ENCODE assay signal across 11 mouse cellular contexts in the genomic region with DNA sequence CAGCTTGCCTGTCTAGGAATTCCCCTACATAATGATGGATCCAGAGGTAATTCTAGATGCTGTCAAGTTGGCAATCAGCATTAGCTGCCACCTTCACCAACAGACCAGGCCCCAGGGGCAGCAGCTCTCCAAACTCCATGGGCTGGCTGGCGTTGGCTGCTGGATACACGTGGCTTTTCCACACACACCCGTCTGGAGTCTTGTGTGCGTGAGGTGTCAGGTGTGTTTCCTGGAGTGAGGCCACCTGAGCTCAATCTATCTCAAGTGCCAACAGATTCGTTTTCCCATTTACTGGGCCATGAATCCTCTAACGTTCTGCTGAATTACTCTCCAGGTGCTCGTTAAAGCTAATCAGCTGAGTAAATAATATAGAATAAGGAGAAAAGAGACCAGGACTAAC.
DNase-seq lines count a peak whose midpoint lies in the region; ATAC-seq and TF ChIP-seq lines count a peak whose summit lies in the region.
"Had no signal": no experiment of that assay in that cellular context is flagged by ENCODE, and none has a peak within 500 bp of the region (broad histone marks: within the 10 kb centered on the region; RNA-seq: fewer than 3 reads in every experiment).

No protein-coding gene starts in this region.

- no peak for TF ChIP-seq CTCF in left cerebral cortex, adult 2 months (IDR thresholded peaks at IDR 0.05)

- no peak overlapping the region for H3K9ac ChIP-seq in hindbrain, embryonic 15.5 days
- H3K9ac ChIP-seq: intestine, embryonic 15.5 days; lung, embryonic 15.5 days had no signal

- H3K4me2 ChIP-seq in hindbrain, embryonic 15.5 days: peak overlapping the region; percentile 33; the same call in 1 of the 2 replicates
- H3K4me2 ChIP-seq: intestine, embryonic 15.5 days; lung, embryonic 15.5 days had no signal

- H3K9me3 ChIP-seq in hindbrain, embryonic 15.5 days: no peaks in the 10 kb centered on the region
- H3K9me3 ChIP-seq: intestine, embryonic 15.5 days; lung, embryonic 15.5 days had no signal

- WGBS in hindbrain, embryonic 15.5 days: 35% methylated on average over 7 of the region's 7 CpGs

- peak; percentile 42 to 49 for DNase-seq in cerebellum, postnatal 14 days
- DNase-seq in cerebellum, adult 8-10 months: no peak
- DNase-seq in left cerebral cortex, adult 2 months (ENCODE audit: extremely low spot score in 1 of 2, low spot score in 2 of 2): peak; percentile 7 to 10
- no peak for DNase-seq in left cerebral cortex, postnatal 10 days (ENCODE audit: extremely low spot score in 1 of 2, low spot score in 2 of 2)
- DNase-seq in brain, adult 2 months (ENCODE audit: low read depth, low spot score): peak; percentile 53
- DNase-seq in adrenal gland, postnatal 14 days: no peak
- DNase-seq: B cell, adult 2 months; thymus, postnatal 14 days had no signal

- peak; percentile 31; the same call in 1 of the 2 replicates for ATAC-seq in hindbrain, embryonic 15.5 days (ENCODE audit: low FRiP score, low read depth)
- ATAC-seq: intestine, embryonic 15.5 days had no signal

- H3K4me1 ChIP-seq in hindbrain, embryonic 15.5 days (replicated peaks): peaks cover 16% of the 10 kb centered on the region; the same call in 1 of the 2 replicates
- H3K4me1 ChIP-seq: intestine, embryonic 15.5 days had no signal

- no peak overlapping the region for H3K4me3 ChIP-seq in left cerebral cortex, adult 2 months
- no peak overlapping the region for H3K4me3 ChIP-seq in hindbrain, embryonic 15.5 days
- H3K4me3 ChIP-seq: intestine, embryonic 15.5 days; lung, embryonic 15.5 days had no signal

- no peaks in the 10 kb centered on the region for H3K27me3 ChIP-seq in hindbrain, embryonic 15.5 days
- H3K27me3 ChIP-seq: intestine, embryonic 15.5 days; lung, embryonic 15.5 days had no signal

- no peaks in the 10 kb centered on the region for H3K36me3 ChIP-seq in hindbrain, embryonic 15.5 days
- H3K36me3 ChIP-seq: intestine, embryonic 15.5 days; lung, embryonic 15.5 days had no signal

- H3K27ac ChIP-seq in left cerebral cortex, adult 2 months: no peak overlapping the region
- 0 out of 2 replicates have a peak overlapping the region, but pooled peaks have one; percentile 11 for H3K27ac ChIP-seq in hindbrain, embryonic 15.5 days (replicated peaks)
- H3K27ac ChIP-seq: intestine, embryonic 15.5 days; lung, embryonic 15.5 days had no signal

- intact Hi-C loops in left cerebral cortex, adult 2 months (cut with DNase I): no loop called here
- intact Hi-C loops in left cerebral cortex, postnatal 10 days (cut with DNase I): loop anchor here (10.0 kb wide), 1 partner anchor 378 kb away; no protein-coding TSS in a partner anchor

Comparison
In these comparisons a context has a peak if more than half of its experiments do, and no peak if none do; other contexts are left out.
1. DNase-seq: peak in cerebellum, postnatal 14 days (2 of 2), left cerebral cortex, adult 2 months (2 of 2) and brain, adult 2 months (single experiment); none in cerebellum, adult 8-10 months (single experiment), left cerebral cortex, postnatal 10 days (0 of 2) and adrenal gland, postnatal 14 days (single experiment).